Mouse (Mus musculus): ENCODE data around the gene I830077J02Rik.
"Not testable (repeated sequence)": the region's sequence is repeated elsewhere in the genome, so short reads cannot be mapped to it uniquely, and the experiment has no call there.

I830077J02Rik gene

DNA sequence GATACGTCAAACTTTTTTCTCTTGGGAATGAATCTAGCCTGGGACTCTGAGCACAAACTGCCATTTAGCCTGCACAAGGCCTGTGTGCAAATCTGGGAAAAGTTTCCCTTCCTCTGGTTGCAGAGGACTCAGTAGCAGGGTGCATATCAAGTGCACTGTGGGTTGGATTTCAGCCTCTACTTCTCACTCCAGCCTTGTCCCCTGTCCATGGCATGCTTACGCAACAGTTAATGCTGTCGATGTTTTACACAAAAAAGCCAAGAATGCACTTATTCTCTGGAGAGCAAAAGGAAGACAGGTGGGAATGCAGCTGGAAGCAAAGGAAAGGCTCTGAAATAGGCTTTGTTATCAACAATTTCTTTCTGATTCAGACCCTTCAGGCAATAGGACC is 14.1 kb downstream of the I830077J02Rik start:
- DNase-seq (ENCODE audit: low spot score): no peak

DNA sequence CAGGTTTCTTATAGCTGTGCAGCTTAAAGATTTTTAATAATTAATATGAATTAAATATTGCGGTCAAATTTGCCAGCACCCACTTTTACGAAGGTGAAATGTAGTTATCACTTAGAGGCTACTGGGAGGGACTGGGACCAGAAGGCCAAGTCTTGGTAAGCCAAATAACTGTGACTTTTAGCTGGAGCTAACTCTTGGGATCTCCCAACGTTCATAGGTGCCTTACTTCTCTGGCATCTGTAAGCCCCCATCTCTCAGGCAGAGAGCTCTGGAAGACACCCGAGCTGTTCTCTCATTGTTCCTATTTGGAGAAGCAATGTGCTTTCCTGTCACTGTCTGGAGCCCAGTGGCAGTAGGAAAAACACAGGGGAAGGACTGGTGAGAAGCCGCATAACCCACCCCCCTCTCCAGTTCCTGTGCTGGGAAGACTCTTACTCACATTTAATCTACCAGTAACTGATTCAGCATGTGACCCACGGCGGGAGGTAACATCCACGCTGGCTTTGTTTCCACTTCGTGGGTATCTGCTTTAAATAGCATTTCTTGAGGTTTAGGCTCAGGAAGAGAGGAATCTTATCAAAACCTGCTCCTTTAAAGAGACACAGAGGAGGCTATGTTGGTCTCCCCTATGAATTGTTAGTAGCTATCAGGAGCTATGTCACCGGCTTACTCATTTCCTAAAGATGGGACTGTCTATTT is 14.7 kb downstream of the I830077J02Rik start:
- no peak for DNase-seq (ENCODE audit: low spot score)

DNA sequence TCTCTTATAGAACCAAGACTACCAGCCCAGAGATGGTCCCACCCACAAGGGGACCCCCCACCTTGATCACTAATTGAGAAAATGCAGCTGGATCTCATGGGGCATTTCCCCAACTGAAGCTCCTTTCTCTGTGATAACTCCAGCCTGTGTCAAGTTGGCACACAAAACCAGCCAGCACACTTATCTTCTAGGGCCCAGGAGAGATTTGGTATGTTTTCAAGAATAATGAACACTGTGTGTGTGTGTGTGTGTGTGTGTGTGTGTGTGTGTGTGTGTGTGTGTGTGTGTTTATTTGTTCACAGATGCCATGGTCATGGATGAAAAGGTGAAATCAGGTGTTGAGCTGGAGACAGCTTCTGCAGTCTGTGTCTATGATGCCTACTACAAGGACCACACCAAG is 16.0 kb downstream of the I830077J02Rik start:
- not testable (repeated sequence) for DNase-seq (ENCODE audit: low spot score)

DNA sequence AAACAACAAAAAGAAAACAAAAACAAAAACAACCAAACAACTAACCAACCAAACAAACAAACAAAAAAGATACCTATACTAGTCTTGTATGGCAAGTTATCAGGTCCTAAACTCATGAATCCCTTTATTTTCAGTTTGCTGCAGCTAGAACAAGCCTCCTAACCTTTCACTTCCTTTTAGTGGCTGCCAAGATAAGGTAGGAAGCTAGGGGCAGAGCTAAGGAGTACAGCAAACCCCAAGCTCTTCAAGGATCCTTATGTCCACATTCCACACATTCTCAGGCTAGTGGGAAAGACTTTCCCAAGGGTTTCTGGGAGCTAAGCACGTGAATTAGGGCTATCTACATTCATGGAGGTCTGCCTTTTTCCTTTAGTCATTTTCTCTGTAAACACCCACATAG is 17.2 kb downstream of the I830077J02Rik start:
- no peak for DNase-seq (ENCODE audit: low spot score)

DNA sequence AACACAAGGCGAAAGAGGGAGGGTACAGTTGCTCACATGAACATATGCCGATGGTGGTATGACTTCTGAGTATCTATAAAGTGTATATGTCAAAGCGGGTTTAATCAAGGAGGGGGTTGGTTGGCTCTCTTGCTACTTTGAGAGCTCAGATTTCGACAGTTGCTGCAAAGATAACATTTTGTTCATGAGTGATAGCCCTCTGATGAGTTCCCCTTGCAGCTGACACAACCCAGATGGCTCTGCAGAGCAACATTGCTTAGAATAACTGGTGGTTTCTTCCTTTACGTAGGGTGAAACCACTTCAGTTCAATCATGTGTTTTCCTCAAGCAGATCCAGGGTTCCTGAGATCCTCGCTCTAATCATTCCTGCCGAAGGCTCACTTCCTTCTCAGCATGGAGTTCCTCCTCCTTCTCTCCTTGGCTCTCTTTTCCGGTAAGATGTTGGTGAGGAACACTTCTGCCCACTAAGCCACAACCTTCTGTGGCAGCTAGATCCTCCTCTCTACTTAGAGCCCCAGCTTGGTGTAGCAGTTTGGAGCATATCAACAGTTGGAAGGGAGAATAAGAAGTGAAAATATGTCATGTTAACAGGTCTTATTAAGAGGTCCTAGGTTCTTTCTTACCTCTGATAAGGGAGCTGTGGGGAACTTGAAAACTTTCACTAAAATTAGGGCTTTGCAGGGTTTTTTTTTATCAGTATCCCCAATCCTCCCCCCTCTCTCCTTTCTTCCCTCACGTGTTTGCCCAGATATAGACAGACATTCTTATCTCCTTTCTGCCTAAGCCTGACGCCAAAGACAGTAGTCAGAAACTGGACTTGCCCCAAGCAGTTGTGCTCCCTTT is 18.4 kb downstream of the I830077J02Rik start:
- DNase-seq (ENCODE audit: low spot score): peak; percentile 32

DNA sequence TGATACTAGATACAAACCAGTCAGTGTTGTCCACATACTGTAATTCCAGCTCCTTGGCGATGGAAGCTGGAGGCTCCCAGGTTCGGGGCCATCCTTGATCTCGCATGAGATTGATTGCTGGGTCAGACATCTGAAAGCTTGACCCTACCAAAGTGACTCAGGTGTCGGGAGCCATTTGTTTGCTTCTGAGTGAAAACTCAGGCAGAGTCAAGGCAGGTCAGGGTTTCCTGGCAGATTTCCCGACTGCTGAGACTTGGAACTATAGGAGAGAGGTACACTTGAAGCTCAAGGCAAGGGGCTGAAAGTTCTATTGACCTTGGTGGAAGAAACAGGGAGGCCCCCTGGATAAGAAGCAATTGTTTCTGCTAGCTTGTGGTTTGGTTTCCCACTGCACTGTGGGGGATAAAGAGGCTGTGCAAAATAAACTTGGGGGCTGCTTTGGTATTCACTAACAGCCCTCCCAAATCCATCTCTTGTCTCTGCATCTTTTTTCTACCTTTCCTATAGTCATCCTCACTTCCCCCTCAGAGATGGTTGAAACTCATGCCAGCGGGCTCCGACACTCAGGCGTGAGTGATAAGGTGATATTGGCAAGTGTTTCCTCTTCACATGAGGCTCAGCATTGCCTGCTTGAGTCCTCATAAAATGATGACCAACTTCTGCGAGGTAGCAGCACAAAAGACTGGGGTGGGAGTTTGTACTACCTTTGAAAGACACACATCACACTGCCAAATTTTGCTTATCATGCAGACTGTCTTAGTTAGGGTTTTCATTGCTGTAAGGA is 20.2 kb downstream of the I830077J02Rik start:
- no peak for DNase-seq (ENCODE audit: low spot score)

DNA sequence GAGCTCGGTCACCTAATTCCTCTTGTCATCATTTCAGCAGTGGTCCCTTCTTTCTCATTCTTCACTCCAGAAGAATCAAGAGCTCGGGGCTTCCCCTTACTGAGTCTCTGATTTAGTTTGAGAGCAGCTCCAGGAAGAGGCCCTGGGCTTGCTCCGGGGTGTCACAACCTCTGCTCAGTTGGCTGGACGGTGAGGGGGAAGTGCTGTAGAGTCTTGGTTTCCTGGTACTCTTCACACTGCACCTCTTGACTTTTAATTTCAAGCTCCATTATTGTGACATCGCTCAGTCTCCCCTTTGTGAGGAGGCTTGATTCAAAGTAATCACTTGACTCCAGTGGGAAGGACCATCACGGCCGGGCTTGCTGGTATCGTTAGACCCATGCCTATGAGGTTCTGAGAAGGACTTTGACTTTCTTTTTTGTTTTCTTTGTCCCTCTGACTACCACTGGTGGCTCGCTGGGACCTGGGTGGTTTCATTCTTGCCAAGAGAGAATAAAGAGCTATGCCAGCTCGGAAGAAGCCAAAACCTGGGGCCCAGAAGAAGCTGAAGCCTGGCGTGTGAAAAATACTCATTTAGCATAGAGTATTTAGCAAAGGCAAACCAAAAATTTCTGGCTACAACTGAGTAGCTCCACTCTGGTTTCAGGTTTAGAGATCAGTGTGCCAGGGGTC is 21.8 kb downstream of the I830077J02Rik start:
- DNase-seq (ENCODE audit: low spot score): no peak

DNA sequence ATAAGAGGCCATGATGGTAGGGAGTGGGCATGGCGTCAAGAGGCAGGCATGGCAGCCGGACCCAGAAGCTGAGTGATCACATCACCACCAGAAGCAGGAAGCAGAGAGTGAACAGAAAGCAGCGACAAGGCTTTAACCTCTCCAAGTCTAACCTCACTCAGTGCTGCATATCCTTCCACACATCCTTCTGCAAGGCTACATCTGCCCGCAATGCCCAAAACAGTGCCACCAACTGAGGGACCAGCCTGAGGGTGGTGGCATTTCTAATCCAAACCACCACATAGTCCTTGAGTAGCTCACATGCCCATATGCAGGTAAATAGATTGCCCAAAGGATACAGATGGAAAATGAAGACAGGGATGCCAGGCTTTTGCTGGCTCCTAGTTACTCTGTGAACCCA is 23.5 kb downstream of the I830077J02Rik start:
- no peak for DNase-seq (ENCODE audit: low spot score)

DNA sequence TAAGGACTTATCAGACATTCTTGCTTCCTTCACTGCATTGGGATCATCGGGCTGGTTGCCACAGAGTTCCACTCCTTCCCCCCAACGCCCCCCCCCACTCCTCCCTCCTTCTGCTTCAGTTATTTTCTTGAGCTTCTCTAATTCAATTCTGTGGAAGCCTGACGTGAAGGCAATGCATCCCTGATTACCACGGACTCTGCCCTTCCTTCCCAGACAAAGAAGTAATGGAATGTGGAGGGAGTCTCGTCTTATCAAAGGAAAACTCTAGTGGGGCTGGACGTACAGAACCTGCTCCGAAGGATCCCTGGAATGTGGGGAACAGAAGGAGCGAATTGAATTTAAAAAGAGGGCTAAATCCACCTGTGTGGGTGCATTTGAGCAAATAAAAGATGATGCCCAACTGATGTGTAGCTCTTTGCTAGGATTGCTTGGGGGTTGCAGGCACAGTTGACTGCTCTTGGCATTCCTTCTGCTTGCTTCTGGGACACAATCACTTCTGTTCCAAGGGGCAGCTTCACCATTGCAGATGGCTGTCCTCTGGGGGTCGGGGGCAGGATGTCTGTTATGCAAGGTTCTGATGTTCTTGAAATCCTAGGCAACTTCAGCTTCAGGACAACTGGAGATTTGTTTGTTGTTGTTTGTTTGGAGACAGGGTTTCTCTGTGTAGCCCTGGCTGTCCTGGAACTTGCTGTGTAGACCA is 24.4 kb downstream of the I830077J02Rik start:
- DNase-seq (ENCODE audit: low spot score): no peak

DNA sequence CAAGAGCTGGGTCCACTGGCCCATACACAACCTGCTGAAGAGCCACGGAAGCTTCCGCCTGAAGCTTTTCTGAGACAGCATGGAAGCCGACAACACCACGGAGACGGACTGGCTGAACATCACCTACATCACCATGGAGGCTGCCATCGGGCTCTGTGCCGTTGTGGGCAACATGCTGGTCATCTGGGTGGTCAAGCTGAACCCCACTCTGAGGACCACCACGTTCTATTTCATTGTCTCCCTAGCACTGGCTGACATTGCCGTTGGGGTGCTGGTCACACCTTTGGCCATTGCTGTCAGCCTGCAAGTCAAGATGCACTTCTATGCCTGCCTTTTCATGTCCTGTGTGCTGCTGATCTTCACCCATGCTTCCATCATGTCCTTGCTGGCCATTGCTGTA is 27.7 kb downstream of the I830077J02Rik start:
- DNase-seq (ENCODE audit: low spot score): no peak

DNA sequence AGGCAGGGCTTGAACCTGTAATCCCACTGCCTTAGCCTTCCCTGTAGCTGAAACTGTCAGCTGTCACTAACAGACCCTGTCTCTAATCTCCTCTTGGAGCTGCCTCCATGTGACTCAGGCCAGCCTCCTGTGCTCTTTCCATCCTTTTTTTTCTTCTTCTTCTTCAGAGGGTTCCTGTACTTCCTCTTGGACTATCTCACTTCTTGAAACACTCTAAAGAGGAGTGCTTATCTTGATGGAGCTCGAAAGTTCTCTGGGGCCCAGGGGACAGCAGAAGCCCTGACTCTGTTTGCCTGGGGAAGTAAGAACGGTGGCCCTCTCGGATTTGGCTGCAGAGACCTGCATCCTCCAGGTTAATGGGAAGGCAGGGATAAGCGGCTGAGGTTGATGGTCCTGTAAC is 28.3 kb downstream of the I830077J02Rik start:
- no peak for DNase-seq (ENCODE audit: low spot score)

DNA sequence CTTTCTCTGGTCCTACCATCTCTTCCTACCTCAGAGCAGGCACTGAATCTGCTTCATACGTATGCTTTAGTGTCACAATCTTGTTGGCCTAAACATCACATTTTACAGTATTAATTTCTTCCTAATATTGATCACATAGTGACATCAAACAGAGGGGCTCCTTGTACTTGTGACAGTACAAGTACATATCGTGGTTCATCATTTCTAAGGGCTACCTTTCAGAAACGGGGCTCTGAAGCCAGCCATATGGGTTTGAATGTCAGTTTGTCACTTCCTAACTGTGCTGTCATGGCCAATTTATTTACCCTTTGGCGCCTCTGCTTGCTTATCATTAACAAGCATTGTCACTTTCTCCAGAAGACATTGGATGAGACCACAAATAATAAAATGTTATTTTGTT is 31.0 kb downstream of the I830077J02Rik start:
- DNase-seq (ENCODE audit: low spot score): no peak

DNA sequence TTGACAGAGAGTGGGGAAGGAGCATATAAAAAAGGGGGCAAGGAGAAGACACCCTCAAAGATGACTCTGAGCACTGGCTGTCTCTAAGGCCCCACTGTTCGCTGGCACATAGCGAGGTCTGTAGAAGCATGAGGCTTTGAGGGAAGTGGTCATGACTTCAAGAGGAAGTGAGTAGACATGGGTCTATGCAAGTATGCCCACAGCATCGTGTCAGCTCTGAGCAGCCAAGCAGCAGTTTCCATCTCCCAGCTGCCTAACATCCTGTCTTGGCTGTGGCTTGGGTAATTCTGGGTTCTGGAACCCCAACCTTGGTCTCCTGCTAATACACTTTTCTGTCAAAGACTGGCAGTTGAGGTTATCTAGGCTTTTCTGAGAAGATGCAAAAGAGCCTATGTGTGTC is 31.7 kb downstream of the I830077J02Rik start:
- no peak for DNase-seq (ENCODE audit: low spot score)

DNA sequence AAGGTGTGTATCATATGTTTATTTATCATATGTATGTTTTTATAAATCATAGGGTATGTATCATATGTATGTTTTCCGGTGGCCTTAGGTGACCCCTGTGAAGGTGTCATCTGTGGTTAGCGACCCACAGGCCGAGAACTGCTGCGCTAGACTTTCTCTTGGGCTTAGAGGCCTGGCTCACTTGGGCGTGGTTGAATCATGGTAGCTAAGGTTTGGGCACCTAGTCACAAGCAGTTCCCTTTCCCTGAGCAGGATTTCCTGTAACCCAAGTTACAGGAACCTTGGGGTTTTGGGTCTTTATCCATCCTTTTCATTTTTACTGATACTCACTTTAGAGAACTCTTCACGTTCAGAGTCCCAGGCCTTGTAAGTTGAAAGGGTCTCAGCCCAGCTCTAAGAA is 32.2 kb downstream of the I830077J02Rik start:
- no peak for DNase-seq (ENCODE audit: low spot score)

DNA sequence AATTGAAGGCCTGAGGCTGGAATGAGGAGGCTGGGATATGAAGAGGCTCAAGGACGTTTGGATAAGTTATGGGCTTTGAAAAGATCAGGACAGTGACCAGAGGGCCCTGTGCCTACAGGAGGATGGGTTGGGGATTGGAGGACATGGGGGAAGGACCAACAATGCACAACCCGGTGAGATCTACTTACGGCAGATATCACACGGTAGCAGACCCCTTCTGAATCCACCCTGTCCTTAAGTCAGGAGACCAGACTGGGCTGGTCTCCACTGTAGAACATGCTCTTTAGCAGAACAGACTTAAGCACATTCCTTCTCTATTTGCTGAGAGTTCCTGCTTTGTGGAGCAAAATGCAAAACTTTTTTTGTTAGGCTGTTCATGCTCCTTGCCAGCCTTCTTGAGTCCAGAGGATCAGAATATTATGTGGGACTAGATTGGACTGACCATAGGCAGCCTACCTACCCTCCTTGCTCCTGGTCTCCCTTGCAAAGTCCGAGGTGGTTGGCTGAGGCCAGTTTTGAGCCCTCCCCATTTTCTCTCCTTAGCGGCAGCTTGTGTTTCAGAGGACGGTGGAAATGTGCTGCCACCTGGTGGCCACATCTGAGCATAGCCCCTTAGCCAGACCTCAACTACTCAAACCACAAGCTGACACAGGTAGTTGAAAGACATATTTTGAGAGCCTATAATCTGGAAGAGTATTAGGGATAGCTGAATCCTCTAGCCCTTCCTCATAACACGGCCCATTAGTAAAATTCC is 32.9 kb downstream of the I830077J02Rik start:
- DNase-seq (ENCODE audit: low spot score): peak; percentile 86

DNA sequence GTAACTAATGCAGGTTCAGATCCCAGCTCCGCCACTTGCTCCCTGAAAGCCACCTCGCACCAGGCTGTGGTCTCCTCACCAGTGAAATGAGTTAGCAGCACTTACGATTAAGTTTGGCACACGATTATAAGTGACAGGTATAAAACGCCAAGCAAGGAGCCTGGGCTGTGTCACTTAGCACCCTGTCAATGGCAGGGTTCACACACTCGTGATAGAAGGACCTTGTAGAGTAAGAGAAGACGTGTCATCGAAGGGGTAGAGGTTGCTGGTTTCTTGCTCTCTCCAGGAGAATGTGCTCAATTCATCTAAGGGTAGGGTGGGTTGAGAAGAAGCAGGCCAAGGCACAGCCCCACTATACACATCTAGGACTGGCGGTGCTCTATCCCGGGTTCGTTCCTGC is 33.6 kb downstream of the I830077J02Rik start:
- no peak for DNase-seq (ENCODE audit: low spot score)

DNA sequence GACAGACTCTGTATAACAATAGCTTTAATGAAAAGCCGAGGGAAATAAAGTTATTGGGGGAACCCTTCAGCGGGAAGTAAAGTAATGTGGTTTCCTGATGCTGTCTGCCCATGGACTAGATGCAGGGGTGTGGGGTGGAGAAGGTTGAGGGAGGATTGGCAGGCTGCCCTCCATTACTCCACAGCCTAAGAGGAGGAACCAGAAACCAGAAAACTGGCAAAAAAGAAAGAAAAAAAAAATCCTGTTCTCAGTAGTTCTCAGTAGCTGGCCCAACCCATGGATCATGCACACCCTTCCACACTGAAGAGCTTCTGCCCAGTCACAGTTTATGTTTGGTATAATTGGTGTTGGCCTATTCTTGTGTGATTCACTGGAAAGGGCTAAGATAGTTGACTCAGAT is 34.1 kb downstream of the I830077J02Rik start:
- peak; percentile 66 for DNase-seq (ENCODE audit: low spot score)

DNA sequence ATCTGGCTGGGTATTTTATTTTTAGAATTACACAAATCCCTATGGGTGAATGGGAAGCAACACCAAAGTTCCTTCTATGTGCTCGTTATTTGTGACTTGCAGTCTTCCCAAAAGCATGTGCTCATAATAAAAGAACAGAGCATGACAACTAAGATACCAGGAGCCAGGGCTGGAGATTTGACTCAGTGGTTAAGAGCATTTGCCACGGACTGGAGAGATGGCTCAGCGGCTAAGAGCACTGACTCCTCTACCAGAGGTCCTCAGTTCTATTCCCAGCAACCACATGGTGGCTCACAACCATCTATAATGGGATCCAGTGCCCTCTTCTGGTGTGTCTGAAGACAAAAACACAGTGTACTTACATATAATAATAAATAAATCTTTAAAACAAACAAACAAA is 35.7 kb downstream of the I830077J02Rik start:
- no peak for DNase-seq (ENCODE audit: low spot score)

DNA sequence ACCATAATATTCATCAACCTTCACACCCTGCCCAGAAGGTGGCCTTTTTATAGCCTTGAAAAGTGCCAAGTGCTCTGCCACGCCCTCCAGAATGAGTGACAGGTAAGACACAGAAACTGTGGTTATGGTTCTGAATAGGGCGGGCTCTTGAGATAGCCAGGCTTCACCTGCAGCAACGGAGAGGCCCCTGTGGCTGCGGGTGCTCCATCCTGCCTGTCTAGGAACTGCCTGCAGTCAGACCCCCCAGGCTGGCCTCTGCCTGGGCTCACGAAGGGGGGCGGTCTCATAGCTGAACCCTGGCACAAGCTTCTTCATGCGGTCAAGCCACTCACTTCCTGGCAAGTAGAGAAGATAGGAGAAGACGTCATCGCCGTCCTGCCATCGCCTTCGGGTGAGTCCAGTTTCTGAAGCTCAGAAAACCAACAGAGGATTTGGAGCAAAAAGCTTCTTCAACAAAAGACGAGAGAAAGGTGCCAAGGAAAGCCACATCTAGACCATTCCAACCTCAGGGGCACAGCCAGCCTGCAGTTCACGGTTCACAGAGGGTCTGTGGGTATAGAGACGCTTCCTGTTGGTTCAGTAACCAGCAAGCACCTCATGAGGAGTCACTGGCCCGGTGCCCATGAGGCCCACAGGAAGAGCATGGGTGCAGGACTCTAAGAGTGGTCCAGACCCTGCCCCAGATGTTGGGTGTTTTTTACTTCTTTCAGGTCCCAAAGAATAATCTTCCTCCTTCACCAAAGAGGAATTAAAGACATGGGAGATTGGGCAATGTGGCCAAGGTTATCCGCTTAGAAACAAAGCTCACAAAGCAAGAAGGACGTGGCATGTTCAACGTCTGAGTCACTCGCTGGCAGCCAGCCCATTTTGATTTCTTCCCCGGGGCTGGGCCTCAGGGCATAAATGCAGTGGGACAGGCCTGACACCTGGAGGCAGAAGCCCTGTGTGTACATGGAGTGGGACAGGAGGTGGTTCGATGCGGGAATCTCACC is 37.6 kb downstream of the I830077J02Rik start:
- DNase-seq (ENCODE audit: low spot score): peak; percentile 86
